Mouse (Mus musculus) heart, postnatal 0 days (tissue): Measurements from ENCODE around the gene AI467606. TPM values are rescaled to one million over a fixed set of nuclear protein-coding genes. Genes with fewer than 3 reads are reported as not detected.

Experiments used
- ATAC-seq: fragments of 200-750 bp; cut with Nextera tagmentation; 2 replicates; pipeline ENCODE4 v1.8.0; 2017; ENCODE audit warnings: low read depth, moderate number of reproducible peaks, moderate library complexity; ENCODE audit not compliant: insufficient read depth
- DNase-seq: peaks from one replicate; pipeline ENCODE4 v3.0.0-alpha.2; 2016; ENCODE audit warnings: low spot score
- H3K27ac ChIP-seq: fragments of 300-500 bp; sonication (generic); 2 replicates; pipeline ENCODE4 v1.5.1; 2014; ENCODE audit warnings: low read depth, mild to moderate bottlenecking
- H3K27me3 ChIP-seq: fragments of 300-500 bp; sonication (generic); 2 replicates; pipeline ENCODE4 v1.6.1; 2014; ENCODE audit warnings: low read length, mixed read lengths; ENCODE audit not compliant: control insufficient read depth, insufficient read depth
- H3K36me3 ChIP-seq: fragments of 300-500 bp; sonication (generic); replicated peaks from 2 replicates; pipeline ENCODE4 v1.6.1; 2014; ENCODE audit warnings: low read length, mixed read lengths; ENCODE audit not compliant: control insufficient read depth, insufficient read depth
- H3K4me1 ChIP-seq: fragments of 300-500 bp; sonication (generic); 2 replicates; pipeline ENCODE4 v1.6.1; 2014; ENCODE audit warnings: antibody characterized with exemption; ENCODE audit not compliant: control insufficient read depth, insufficient read depth
- H3K4me2 ChIP-seq: fragments of 300-500 bp; sonication (generic); 2 replicates; pipeline ENCODE4 v1.6.1; 2014; ENCODE audit warnings: low read depth, mild to moderate bottlenecking, low read length, moderate library complexity
- H3K4me3 ChIP-seq: fragments of 300-500 bp; sonication (generic); 2 replicates; pipeline ENCODE4 v1.5.1; 2014; ENCODE audit warnings: low read depth, low read length
- H3K9ac ChIP-seq: fragments of 300-500 bp; sonication (generic); replicated peaks from 2 replicates; pipeline ENCODE4 v1.6.1; 2014; ENCODE audit warnings: low read depth, low read length, mixed read lengths
- H3K9me3 ChIP-seq: fragments of 300-500 bp; sonication (generic); replicated peaks from 2 replicates; pipeline ENCODE4 v1.6.1; 2016; ENCODE audit warnings: low read length; ENCODE audit not compliant: control insufficient read depth
- CTCF ChIP-seq: IDR thresholded peaks from 2 replicates; pipeline ENCODE4 v1.5.1; 2016; ENCODE audit warnings: antibody characterized with exemption, control low read depth, low read depth
- EP300 ChIP-seq: IDR thresholded peaks from 2 replicates; pipeline ENCODE4 v1.6.1; 2016; ENCODE audit warnings: antibody characterized with exemption, low read depth
- WGBS: fragments of 180-500 bp; shearing (Covaris S2); extraction: QIAGEN DNeasy Blood & Tissue Kit; methylation state at CpG from one replicate; pipeline ENCODE4 v1.1.7; 2014; 5-methylcytosine and 5-hydroxymethylcytosine counted together
- polyA plus RNA-seq: library from polyadenylated mRNA; unstranded; fragments of >200 nt; fragmentation: Nextera tagmentation; extraction: Ambion mirVana; gene quantifications from 2 replicates; pipeline ENCODE4 v1.2.1, GENCODE M21; 2015
- total RNA-seq: library from RNA; depleted of rRNA; stranded (reverse); fragments of >200 nt; gene quantifications from 2 replicates; pipeline ENCODE4 v1.2.3, GENCODE M21; 2014; ENCODE audit warnings: low replicate concordance

The AI467606 gene
- total and polyA plus RNA-seq, 2 experiments from 2014 or later = 0.50 to 0.94 TPM

DNA sequence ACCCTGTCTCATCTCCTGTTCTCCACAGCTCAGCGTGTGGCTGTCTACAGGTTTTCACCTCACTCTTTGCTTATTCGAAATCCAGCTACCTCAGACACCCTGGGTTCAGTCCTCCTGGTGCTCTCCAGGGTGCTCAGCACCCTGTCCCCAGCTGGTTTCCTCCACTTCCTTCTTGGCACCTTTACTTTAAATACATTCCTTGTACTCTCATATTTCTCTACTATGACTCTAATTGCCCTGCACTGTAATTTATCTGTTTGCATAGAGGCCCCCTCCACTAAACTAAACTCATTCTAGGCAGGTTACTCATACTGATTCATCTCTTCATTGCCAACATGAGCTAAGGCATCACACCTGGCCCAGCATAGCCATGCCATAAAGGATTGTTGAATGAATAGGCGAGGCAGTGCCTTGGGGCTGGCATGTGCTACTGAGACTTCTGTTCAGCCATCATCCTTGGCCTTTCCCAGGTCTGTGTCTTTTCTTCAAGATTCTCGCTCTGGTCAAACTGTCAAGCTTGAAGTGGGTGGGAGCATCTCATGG, 20.2 kb upstream of the AI467606 start:
- H3K4me3 ChIP-seq = no peak overlapping the region
- H3K36me3 ChIP-seq = no peaks in the 10 kb centered on the region
- no peak overlapping the region for H3K4me2 ChIP-seq
- no peaks in the 10 kb centered on the region for H3K4me1 ChIP-seq
- H3K9me3 ChIP-seq = no peaks in the 10 kb centered on the region
- no peak overlapping the region for H3K9ac ChIP-seq
- DNase-seq = no peak
- TF ChIP-seq CTCF (no peak), EP300 (no peak)
- H3K27ac ChIP-seq = no peak overlapping the region
- no peaks in the 10 kb centered on the region for H3K27me3 ChIP-seq
- ATAC-seq = no peak
- WGBS = 71% methylated on average over 4 of the region's 4 CpGs

DNA sequence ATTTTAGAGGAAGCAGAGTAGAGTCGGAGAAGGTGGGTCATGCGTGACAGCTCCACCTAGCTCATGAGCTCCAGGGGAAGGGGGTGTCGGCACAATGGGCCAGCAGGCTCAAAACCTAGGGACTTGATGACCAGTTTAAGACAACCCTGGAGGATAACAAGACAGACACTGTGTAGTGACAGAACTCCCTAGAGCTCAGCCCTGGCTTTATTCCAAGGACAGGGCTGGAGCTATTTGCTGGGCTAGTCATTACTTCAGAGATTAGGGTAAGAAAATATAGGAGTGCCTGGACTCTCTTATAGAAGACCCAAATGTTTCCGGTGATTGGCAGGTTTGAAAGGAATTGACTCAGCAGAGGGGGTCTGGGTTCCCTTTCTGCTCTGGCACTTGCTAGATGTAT, 17.9 kb upstream of the AI467606 start:
- no peak for TF ChIP-seq EP300
- TF ChIP-seq CTCF = no peak
- no peaks in the 10 kb centered on the region for H3K4me1 ChIP-seq
- no peak for DNase-seq

DNA sequence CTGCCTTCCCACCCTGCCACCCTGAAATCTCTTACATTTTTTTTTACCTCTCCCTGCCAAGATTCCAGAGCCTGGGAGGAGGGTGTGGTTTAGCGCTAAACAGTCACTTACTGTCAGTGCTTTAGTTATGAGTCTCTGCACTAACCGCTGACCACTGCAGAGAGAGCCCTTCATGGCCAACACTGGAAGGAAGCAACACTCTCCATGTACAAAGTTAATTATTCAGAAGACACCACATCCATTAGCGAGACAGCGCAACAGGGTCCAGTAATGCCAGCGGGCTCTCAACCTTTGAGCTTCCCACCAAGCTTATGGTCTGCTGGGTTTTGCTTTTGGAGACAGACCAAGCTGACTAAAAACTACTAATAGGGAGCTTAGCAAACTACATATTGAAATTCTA, 15.0 kb upstream of the AI467606 start:
- H3K4me3 ChIP-seq = no peak overlapping the region
- no peak overlapping the region for H3K4me2 ChIP-seq
- H3K9me3 ChIP-seq = no peaks in the 10 kb centered on the region
- H3K36me3 ChIP-seq = no peaks in the 10 kb centered on the region
- WGBS = 70% methylated on average over 5 of the region's 5 CpGs
- TF ChIP-seq EP300 (no peak), CTCF (no peak)
- ATAC-seq (no peak), DNase-seq (no peak)
- no peak overlapping the region for H3K9ac ChIP-seq
- no peaks in the 10 kb centered on the region for H3K27me3 ChIP-seq
- H3K4me1 ChIP-seq = peaks cover 7% of the 10 kb centered on the region; the same call in 1 of the 2 replicates
- H3K27ac ChIP-seq = no peak overlapping the region

More for the DNA sequence above, 17.9 kb upstream of the AI467606 start:
- no peak overlapping the region for H3K4me2 ChIP-seq
- no peak overlapping the region for H3K9ac ChIP-seq
- ATAC-seq = no peak
- H3K36me3 ChIP-seq = no peaks in the 10 kb centered on the region
- H3K27ac ChIP-seq = no peak overlapping the region
- WGBS = 71% methylated on average over 4 of the region's 4 CpGs
- no peaks in the 10 kb centered on the region for H3K9me3 ChIP-seq
- no peaks in the 10 kb centered on the region for H3K27me3 ChIP-seq
- no peak overlapping the region for H3K4me3 ChIP-seq

DNA sequence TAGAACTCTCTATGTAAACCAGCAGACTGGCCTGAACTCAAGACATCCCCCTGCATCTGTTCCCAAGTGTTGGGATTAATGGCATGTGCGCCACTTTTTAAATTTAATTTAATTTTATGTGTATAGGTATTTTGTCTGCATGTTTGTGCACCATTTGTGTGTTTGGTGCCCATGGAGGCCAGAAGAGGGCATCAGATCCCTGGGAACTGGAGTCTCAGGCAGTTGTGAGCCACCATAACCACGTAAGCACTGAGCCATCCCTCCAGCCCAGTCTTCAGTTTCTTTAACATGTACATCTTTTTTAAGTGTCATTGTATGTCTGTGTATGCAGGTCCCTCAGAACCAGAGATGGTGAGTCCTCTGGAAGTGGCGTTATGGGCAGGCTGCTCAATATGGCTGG, 13.5 kb upstream of the AI467606 start:
- Histone ChIP-seq H3K36me3 (no peaks in the 10 kb centered on the region), H3K9ac (no peak overlapping the region), H3K9me3 (no peaks in the 10 kb centered on the region), H3K27me3 (no peaks in the 10 kb centered on the region), H3K4me2 (no peak overlapping the region), H3K4me3 (no peak overlapping the region), H3K4me1 (peaks cover 7% of the 10 kb centered on the region; the same call in 1 of the 2 replicates), H3K27ac (no peak overlapping the region)
- no peak for TF ChIP-seq EP300
- no peak for TF ChIP-seq CTCF
- DNase-seq (no peak), ATAC-seq (no peak)
- WGBS = 80% methylated on average over 3 of the region's 3 CpGs

DNA sequence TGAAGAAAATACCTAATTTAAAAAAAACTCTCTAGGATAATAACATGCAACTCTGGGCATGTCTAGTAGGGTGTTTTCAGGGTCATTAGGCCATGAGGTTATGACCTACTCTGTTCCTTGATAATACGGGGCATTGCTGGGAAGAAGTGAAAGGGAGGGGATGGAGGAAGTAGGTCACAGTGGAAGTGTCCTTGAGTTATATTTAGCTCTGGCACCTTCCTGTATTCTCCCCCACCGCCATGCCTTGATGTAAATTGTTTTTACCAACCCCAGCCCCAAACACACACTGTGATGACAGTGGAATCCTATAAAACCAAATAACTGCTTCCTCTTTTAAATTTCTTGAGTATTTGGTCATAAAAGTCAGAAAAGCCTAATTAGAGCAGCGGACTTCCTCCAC, 11.1 kb upstream of the AI467606 start:
- no peak overlapping the region for H3K27ac ChIP-seq
- no peak overlapping the region for H3K9ac ChIP-seq
- no peaks in the 10 kb centered on the region for H3K9me3 ChIP-seq
- no peak overlapping the region for H3K4me2 ChIP-seq
- H3K4me3 ChIP-seq = no peak overlapping the region
- peaks cover 7% of the 10 kb centered on the region; the same call in 1 of the 2 replicates for H3K4me1 ChIP-seq
- H3K36me3 ChIP-seq = no peaks in the 10 kb centered on the region
- no peaks in the 10 kb centered on the region for H3K27me3 ChIP-seq
- 38% methylated on average over 3 of the region's 3 CpGs for WGBS
- no peak for DNase-seq
- ATAC-seq = no peak
- TF ChIP-seq EP300 = no peak
- no peak for TF ChIP-seq CTCF

DNA sequence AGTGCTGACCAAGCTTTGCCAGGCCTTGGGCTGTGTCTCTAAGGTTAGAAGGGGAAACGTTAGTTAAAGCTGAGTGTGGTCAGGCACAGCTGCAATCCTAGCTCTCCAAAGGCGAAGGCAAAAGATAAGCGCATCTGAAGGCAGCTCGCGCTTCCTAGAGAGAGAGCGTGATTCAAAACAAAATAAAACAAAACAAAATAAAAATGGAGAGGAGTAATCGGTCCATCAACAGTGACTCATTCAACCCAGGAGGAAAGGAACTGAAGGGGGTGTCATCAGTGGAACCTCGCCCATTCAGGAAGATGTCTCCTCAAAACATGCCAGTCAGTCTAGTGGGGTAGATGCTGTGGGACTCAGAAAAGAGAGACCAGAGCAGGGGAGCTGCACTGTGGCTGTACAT, 8.9 kb upstream of the AI467606 start:
- Histone ChIP-seq H3K27me3 (no peaks in the 10 kb centered on the region), H3K4me2 (no peak overlapping the region), H3K27ac (no peak overlapping the region), H3K36me3 (no peaks in the 10 kb centered on the region), H3K9me3 (no peaks in the 10 kb centered on the region), H3K4me3 (no peak overlapping the region), H3K9ac (no peak overlapping the region), H3K4me1 (peaks cover 7% of the 10 kb centered on the region; the same call in 1 of the 2 replicates)
- TF ChIP-seq CTCF = no peak
- TF ChIP-seq EP300 = no peak
- DNase-seq (no peak), ATAC-seq (no peak)
- WGBS = 50% methylated on average over 8 of the region's 8 CpGs
